Mouse (Mus musculus) ES-Bruce4 (cell line): ENCODE results near the gene Uhrf2.

Experiments
- CTCF ChIP-seq: IDR thresholded peaks from one replicate; pipeline ENCODE4 v1.8.1; 2011; ENCODE audit warnings: low read depth, low read length
- POLR2A ChIP-seq: IDR thresholded peaks from one replicate; pipeline ENCODE4 v1.8.1; 2011; ENCODE audit warnings: low read length; ENCODE audit not compliant: insufficient read depth

- TF ChIP-seq CTCF = no peak
- no peak for TF ChIP-seq POLR2A
These were observed 85.3 kb downstream of the Uhrf2 start for GRCm38 (mm10) chr19:30115606-30116005.
